Mouse (Mus musculus) small intestine, adult 2 months (tissue): ENCODE data around the gene Slc37a1.

ENCODE experiments used
- CTCF ChIP-seq: fragments of 200-500 bp; IDR thresholded peaks from 2 replicates; pipeline ENCODE4 v1.5.1; 2012; ENCODE audit warnings: low read depth, mild to moderate bottlenecking, control low read depth, inconsistent platforms, low read length, moderate library complexity, mixed read lengths; ENCODE audit not compliant: insufficient replicate concordance, insufficient read length; ENCODE audit errors: extremely low read depth
- POLR2A ChIP-seq: fragments of 200-500 bp; IDR thresholded peaks from 2 replicates; pipeline ENCODE4 v1.6.1; 2012; ENCODE audit warnings: low read depth, mild to moderate bottlenecking, control low read depth, inconsistent platforms, low read length, moderate library complexity

DNA sequence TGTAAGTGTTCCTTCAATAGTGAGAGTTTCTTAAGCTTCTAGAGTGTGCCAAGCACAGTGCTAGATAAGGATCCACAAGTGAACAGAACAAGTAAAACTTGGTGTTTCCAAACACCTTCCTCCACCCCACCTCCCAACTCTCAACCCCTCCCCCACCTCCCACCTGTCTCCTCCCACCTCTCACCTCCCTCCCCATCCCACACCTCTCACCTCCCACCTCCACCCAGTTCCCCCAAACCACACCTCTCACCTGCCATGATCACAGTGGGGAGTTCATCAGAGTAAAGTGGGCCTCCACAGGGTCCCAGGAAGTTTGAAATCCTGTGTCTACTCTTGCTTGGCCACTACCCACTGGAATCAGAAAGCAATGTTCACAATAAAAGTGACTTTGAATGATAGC is 3.7 kb downstream of the Slc37a1 start:
- TF ChIP-seq CTCF (no peak), POLR2A (no peak)
